Mouse (Mus musculus) layer of hippocampus, adult 18-20 months (tissue): ENCODE results near the gene Ppm1l. TPM values are rescaled to one million over a fixed set of nuclear protein-coding genes. Genes with fewer than 3 reads are reported as not detected.
"Not testable (repeated sequence)": the region's sequence is repeated elsewhere in the genome, so short reads cannot be mapped to it uniquely, and the experiment has no call there.

Experiments
- DNase-seq, 2 experiments: peaks; one replicate each; pipeline ENCODE4 v3.0.0; 2022; ENCODE audit warnings: low spot score in 2 of 2
- total RNA-seq, 2 experiments: library from RNA; stranded (reverse); gene quantifications; 2 replicates each; pipeline ENCODE4 v1.2.3; 2021

Ppm1l gene
- total RNA-seq, 2 experiments from 2014 or later: 48.0 to 49.8 TPM

DNA sequence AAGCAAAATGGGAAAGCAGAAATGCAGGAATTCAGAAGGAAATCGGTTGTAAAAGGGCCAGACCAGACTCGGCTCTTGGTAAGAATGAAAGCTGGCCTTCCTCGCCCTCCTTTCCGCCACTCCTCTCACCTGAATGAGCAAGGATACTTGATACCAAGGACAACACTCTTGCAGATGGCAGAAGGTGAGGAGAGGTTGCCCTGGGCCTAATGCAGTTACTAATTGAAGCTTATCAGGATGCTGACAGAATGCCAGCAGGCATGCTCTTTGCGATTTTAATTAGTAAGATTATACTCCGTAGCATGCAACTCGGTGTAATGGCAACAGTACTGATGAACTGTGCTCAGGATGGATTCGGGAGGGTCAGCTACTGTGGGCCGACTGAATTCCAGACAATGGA is 214.8 kb downstream of the Ppm1l start:
- no peak for DNase-seq

DNA sequence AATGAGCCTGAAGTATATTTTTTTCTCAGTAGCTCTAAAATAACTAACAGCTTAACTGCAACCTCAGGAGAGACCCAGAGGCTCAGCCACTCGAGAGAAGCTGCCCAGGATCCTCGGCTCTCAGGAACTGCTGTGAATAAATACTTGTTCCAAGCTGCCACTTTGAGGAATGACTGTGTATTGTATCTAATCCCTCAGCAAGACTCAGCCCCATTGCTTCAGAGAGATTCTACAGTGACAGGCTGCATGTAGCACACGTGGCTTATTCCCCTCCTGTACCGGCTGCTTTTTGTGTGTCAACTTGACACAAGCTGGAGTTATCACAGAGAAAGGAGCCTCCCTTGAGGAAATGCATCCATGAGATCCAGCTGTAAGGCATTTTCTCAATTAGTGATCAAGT is 216.0 kb downstream of the Ppm1l start:
- no peak for DNase-seq

DNA sequence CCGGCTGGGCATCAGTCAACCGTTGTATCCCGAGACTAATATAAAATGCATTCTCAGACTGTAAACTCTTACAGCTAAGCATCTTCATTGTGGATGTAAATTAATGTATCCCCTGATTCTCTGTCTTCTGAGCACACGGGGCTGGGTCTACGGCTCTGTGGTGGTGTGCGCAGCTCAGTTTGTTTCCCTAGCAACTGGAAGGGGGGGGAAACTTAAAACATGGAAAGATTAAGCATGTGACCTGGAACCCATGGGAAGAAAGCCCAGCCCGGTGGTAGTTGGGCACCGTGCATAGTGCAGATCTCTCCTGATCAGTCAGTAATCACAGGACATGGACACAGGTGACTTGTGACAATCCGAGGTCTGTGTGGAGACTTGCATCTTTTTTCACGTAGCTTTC is 218.8 kb downstream of the Ppm1l start:
- DNase-seq: no peak

DNA sequence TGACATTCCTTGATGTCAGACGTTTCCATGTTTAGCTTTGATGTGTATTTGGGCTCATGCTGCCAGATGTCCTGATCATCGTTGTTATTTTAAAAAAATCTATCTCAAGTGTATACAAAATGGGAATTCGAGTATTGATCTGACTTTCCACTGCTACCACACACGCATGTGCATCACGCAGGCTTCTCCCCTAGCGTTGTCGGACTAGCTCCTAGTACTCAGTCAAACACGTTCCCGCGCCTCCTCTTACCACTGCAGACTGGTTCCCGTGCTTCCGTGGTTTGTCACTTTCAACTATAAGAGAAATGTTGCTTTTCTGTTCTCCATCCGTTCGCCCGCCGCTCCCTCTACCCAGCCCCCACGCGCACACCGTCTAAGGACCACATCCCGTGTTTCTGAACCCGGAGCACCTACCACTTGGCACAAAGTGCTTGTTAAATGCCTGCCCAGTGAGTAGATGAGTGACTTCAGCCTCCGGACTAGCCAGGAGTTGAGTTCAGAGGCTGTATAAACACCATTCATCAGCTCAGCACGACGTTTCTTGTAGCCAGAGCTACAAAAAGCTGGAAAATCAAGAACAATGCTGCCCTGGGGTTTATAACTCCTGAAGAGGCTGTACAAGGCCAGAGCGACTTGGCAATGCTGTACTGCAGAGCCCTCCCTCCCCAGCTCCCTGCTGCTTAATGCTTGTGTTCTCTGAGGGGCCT is 219.4 kb downstream of the Ppm1l start:
- no peak for DNase-seq

DNA sequence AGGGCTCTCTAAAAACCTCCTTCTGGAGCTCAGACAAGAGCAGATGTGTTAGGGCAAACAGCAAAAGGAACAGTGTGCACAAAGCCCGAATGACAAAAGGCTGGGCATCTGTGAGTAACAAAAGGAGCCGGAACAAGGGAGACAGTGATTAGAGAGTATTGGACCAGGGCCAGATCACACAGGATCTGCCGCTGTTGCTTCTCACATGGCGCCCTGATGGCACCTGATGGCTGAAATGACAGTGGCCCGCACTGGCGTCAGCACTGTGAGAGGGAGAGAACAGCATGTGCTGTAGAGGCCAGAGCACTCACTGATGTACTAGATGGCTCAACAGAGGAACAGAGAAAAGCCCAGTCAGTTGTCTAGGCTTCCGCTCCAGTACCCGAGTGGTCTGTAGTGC is 226.3 kb downstream of the Ppm1l start:
- DNase-seq: peak; percentile 49 to 83

DNA sequence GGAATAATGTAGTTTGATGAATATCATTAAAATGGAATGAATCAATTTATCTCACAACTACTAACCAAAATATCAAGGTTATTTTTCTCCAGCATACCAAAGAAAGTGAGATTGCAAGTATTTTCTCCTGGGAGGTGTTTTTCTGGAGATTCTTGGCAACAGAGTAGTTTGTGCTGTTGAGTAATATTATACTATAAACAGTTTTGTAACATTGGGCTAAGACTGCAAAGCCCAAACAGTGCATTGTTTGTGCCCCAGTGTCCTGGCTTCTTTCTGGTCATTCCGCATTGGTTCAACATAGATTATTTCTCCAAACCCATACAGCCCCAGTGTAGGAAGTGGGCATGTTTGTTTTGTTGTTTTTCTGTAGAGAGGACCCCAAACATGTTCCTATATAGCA is 227.1 kb downstream of the Ppm1l start:
- DNase-seq: no peak

DNA sequence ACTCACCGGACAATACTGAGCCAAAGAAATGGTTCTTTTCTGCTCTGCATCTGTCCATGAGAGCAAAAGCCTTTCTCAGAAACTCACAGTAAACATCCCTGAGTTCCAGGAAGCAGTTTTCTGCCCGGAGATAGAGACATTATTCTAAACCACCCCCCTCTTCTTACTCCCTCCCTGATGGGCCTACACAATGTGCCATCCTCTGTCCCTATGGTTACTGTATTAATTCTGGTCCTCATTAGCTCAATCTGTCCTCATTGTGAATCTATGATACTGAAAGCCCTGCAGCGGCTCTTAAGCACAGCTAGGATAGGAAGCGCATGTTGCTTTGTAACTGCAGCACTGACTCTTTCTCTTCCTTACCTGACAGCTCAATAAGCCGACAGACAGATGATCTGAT is 228.4 kb downstream of the Ppm1l start:
- DNase-seq: peak in 1 of 2 experiments; percentile 53

DNA sequence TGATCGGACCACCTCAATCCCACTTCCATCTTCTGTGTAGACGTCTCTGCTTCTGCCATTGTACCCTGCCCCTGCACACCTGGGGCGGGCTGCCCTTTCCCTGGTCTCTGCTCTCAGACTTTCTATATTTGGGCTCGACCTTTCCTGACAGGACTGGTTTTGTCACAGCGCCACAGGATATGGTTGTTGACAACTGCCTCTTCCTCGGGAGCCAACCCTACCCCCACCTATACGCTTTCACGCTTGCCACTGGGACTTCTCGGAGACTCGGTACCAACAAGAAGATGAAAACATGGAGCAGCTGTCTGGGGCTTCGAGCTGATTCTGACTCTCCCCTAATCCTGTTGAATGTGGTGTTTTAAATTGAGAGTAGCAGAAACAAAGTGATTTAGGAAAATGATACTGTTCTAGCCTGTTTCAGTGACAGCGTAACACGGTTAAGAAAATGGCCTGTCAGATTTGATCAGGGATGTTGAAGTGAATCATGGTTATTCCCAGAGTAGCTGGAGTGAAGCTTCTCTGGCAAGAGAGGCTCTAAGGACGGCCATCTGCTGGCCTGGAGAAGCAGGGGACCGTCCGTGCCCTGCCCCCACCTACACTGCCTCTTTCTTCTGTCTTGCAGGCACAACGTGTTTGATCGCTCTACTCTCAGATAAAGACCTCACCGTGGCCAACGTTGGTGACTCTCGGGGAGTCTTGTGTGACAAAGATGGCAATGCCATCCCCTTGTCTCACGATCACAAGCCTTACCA is 232.2 kb downstream of the Ppm1l start:
- no peak for DNase-seq

DNA sequence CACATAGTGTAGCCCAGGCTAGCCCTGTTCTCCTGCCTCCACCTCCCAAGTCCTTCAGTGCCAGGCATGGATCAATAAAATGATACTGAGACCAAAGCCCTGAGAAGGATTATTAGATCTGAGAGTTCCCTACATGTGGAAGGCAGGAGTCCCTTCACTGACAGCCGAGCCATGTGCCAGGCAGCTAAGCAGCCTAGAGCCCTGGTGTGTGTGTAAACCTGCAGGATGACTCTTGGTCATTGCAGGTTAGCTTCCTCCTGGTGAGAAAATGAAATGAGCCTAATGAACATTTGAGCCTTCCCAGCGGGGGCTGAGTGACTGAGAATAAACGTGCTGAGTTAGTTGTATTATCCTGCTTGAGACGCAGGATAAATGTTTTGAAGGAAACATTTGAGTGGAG is 232.9 kb downstream of the Ppm1l start:
- no peak for DNase-seq

DNA sequence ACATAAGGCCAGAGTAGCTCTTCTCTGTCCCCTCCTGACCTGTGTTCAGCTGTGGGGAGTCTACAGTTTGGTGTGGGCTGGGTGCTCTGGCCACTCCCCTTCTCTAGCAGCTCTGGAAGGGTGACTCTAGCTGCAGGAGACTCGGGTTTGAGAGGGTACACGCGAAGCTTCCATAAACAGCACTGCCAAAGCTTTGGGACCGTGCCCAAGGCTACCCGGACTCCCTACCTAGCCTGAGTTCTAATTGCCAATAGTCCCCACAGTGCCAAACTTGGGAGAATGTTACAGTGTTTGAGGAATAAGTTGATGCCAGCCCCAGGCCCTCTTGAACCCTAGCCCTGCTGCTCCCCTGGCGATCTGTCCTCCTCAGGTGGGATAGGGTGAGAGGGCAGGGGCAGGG is 238.8 kb downstream of the Ppm1l start:
- DNase-seq: no peak

DNA sequence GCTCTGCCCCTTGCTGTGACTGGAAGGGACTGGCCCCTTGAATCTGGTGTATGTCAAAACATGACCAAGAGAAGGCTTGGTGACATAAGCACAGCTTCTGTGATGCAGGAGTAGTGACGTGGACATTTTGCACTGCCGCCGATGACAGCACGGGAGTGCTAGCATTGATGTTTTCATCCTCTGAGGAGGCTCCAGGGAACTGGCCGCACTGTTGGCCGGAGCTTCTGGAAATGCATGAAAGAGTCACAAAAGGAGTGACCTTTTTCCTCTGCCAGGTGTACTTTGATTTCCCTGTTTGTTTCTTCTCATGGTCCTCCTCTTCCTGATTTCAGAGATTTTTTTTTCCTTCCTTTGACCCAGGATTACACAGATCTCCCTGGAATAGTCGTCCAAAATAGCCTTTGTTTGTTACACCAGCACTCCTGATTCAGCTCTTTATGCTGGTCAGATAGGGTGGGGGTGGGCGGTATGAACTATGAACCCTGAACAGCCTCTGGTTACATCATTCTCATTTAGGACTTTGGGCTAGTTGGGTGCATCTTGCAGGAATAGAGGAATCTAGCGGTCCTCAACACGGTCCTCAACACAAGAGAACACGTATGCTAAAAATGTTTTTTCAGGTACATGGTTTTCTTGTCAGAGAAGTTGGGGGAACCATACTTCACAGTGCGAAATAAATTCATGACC is 239.6 kb downstream of the Ppm1l start:
- no peak for DNase-seq

DNA sequence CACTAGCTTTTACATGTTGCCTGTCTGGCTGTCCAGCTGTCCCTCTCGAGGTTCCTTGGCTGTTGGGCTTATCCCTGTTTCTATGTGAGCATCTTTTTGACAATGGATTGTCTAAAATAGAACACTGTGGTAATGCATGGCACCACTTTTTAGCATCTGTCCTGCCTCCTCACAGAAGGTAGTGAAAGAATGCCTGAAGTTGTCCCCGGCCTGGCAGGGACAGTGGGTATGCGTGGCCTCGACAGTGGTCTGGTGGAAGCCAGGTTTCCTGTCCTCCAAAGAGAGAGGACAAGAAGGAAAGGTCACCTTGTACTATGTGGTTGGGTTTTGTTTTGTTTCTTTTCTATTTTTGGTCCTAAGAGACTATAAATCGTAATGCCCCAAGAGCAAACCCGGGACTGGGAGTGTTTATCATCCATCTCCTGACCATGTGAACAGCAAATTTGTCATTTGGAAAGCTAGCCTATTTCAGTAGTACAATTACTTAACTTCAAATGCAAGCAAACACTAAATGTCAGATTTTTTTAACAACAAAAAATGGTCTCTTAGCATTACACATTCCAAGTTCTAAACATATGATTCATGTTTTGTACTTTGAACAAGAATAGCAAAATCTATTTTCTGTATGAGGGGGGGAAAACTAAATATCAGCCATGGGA is 242.8 kb downstream of the Ppm1l start:
- DNase-seq: no peak

DNA sequence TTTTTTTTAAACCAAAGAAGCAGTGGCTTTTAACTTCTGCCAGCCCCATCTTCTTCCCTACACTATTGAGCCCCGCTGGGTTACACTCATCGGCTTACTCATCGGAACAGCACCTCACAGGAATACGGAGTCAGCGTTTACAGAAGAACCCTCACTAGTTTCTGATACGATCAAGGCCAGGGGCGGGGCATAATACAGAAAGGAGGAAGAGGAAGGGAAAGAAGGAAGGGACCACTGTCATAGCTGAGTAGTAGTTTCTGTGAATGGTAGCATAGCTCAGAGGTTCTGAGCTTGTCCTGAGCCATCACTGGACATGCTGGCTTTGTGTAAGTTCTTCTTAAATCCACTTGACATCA is 243.3 kb downstream of the Ppm1l start:
- no peak for DNase-seq

DNA sequence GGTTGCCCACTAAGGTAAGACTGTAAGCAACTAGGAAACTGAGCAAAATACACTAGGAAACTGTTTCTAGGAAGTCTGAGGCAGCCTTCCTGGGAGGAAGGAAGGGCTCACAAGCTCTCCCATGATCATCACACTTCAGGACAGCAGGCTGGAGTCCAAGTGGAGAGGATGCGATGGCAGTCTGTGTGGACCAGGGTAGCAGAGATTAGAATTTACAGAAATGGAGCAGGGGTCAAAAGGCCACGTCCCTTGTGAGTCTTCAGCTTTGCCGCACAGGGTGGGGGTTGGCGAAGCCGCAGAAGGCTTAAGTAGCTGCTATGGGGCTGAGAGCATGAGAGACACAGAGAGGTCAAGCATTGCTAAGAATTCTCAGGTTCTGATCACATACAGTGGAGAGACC is 245.0 kb downstream of the Ppm1l start:
- no peak for DNase-seq

DNA sequence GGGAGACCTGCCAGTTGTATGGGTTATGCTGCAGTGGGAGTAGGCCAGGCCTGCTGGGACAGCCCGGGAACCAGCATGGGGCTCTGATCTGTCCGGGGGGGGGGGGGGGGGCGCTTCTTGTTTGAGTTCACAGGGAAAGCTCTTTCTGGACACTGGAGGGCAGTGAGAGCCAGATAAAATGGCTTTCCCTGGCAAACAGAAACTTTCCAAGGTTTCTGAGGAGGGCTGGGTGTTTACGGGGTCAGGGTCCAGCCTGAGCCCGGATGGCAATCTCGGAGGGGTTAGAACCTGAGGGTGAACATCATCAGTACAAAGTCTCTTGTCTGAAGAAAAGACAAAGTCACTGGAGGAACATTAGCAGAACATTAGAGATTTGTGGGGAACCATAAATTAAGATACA is 246.7 kb downstream of the Ppm1l start:
- DNase-seq: no peak

DNA sequence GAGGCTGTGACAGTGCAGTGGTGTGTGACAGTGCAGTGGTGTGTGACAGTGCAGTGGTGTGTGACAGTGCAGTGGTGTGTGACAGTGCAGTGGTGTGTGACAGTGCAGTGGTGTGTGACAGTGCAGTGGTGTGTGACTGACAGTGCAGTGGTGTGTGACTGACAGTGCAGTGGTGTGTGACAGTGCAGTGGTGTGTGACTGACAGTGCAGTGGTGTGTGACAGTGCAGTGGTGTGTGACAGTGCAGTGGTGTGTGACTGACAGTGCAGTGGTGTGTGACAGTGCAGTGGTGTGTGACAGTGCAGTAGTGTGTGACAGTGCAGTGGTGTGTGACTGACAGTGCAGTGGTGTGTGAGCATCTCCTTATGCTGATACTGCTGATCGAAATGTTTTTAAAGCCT is 248.9 kb downstream of the Ppm1l start:
- not testable (repeated sequence) for DNase-seq

DNA sequence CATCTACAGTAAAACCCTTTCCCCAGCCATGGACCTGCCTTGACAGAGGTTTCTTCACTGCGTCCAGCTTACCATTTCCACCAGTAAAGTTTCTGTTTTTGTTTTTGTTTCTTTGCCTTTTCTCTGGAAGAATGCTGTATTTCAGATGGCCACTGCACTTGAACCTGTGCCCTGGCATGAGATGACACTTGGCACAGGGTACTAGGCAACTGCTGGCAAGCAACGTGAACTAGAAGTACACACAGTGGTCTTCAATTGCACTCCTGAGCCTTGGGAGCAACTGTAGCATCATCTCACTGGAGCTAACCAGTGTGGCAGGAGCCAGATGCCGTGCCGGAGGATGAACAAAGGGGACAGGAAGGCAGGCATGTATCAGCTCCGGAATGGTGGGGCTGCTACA is 255.9 kb downstream of the Ppm1l start:
- DNase-seq: no peak

DNA sequence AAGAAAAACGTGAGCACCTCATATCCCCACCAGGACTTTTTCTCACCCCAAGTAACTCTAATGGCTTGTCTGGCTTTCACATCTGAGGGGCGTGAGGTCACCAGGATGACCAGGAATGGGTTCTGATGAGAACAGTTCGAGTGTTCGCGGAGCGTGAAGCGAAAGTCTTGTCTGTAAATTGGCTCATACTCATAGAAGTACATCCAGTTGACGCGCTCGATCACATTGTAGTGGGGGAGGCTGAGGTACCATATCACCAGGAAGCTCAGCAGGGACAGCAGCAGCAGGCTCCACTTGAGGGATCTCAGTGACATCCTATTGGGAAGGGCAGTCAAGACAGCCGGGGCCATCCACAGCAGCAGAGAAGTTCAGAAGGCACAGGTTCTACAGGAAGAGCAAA is 258.9 kb downstream of the Ppm1l start:
- DNase-seq: no peak

DNA sequence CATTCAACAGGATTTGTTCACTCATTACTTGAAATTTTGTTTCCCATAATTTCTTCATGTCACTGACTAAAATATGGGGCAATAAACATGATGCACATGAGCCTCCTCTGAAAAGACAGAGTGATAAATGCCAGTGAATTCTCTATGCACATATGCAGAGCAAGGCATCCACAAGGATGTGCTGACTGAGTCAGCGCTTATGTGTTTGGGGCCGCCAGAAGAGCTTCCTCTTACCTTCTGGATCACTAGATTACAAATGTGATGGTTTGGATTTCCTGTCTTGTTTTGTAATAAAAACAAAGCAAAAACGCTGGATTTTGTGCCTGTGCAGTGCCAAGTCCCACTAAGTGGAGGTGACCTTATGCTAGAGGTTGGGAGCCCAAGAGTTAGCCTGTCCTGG is 260.1 kb downstream of the Ppm1l start:
- no peak for DNase-seq

DNA sequence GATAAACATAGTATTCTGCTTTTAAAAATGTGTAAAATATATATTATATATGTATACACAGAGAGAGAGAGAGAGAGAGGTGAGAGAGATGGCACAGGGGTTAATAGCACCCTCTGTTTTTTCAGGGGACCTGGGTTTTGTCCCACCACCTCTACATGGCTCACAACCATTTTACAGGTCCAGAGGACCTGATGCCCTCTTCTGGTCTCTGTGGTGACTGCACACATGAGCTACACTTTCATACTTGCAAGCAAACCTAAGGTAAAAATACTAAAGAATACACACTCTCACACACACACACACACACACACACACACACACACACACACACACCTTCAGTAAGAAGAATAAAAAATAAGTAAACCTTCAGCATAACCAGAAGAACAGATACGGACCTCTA is 262.1 kb downstream of the Ppm1l start:
- no peak for DNase-seq

DNA sequence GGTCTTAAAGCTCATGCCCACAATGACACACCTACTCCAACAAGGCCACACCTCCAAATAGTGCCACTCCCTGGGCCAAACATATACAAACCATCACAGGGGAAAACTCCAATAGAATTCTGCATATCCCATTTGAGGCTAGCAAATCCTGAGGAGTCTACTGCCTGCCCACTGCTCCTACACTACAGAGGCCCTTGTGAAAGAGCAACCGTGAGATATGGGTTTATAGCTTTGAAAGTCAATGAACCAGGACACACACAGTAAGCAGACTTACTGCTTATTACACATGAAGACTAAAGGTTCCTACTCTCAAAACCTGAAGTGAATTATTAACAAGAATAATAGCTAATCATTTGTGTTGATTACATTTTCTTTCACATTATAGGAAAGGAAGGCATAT is 267.1 kb downstream of the Ppm1l start:
- DNase-seq: no peak
